Mouse (Mus musculus) heart, postnatal 25 days (tissue): Measurements from ENCODE around the gene Tlr2. TPM values are rescaled to one million over a fixed set of nuclear protein-coding genes. Genes with fewer than 3 reads are reported as not detected.
"Not testable (repeated sequence)": the region's sequence is repeated elsewhere in the genome, so short reads cannot be mapped to it uniquely, and the experiment has no call there.

Experiments used
- DNase-seq: peaks from one replicate; pipeline ENCODE4 v3.0.0; 2022; ENCODE audit warnings: low spot score
- intact Hi-C: fragments of 180-260 bp; cut with DNase I; formaldehyde crosslinking; loops from one replicate; pipeline ENCODE4 v1.15.1; 2025
- total RNA-seq, 2 experiments: library from RNA; stranded (reverse); gene quantifications; 2 replicates each; pipeline ENCODE4 v1.2.3; 2021

The Tlr2 gene
- 1 to 10 TPM; 2.1 to 2.8 TPM for total RNA-seq

DNA sequence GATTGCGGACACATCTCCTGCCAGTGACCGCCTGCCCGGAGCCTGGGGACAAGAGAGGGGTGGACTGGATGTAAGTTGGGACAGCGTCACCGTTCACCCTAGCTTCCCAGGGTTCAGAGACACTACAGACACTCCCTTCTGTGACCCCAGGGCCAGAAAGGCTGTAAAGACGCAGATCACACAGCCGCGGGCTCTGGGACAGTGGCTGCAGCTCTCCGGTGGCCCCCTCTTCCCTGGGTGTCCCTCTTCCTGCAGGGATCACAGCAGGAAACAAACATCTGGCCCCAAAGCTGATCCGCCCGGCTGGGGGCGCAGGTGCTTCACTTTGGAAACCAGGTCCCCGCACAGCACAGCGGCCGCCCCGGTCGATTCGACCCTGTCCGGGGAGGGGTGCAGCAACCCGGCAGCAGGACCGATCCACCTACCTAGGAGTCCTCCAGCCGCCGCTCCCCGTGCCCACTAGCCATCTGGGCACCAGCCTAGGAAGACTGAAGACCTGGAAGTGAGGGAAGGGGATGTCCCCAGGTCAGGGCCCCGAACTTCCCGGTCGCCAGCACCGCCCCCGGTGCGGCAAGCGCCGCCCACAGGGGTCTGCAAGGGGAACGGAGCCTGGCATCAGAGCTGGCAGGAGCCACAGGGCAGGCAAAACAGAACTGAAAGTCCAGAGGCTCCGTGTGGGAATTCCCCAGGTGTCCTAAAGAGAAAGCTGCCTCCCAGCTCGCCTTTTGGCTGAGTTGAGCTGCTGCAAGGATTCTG, at the start of gene Tlr2:
Gene Tlr2 (minus strand): TSS at position 673 of the 756 bp plus-strand sequence.
- DNase-seq: peak; percentile 67
- intact Hi-C loops: loop anchor here (1.0 to 10.0 kb wide), 2 partner anchors 58 to 314 kb away; partner anchors contain the start of gene Mnd1

DNA sequence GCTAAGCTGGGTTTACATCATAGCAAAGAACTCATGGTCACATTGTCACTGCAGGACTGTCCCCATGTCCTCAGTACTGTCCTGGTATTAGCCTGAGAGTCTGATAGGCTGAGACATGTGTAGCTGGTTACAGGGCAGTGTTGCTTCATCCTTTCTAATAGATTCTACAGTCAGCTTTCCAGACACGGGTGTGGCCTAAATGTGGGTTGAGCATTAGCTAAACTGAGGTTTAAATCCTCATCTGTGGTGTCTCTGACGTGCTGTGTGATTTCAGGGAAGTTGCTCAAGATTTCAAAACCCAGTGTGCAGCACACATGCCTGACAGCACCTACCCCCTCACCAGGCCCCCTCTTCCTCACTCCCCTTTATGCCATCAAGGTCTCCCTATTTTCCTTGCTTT, 43.6 kb upstream of the Tlr2 start:
- intact Hi-C loops: no loop called here
- DNase-seq: no peak

GRCm38 (mm10) chr3:83879261-83880050, 37.9 kb upstream of the Tlr2 start:
- intact Hi-C loops: not testable (repeated sequence)

GRCm38 (mm10) chr3:83878801-83879200, 37.2 kb upstream of the Tlr2 start:
- intact Hi-C loops: no loop called here

More at GRCm38 (mm10) chr3:83879261-83880050, 37.9 kb upstream of the Tlr2 start:
- DNase-seq: not testable (repeated sequence)

DNA sequence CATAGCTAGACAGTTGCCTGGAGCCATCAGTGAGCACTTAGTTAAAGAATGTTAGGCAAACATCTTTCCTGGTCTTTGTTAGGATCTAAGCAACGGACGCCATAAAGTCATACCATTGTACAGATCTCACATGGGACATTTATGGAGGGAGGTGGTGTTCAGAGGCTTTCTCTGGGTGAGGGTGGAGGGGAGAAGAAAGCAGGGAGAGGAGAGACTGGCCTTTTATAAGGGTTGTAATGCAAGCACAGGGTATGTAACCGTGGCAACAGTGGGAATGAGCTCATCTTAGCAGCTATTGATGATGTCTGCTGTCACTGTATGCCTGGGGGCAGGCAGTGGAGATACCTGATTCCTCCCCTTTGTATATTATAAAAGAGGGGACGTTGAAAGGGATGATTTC, 34.7 kb upstream of the Tlr2 start:
- intact Hi-C loops: no loop called here

More at GRCm38 (mm10) chr3:83878801-83879200, 37.2 kb upstream of the Tlr2 start:
- DNase-seq: no peak

GRCm38 (mm10) chr3:83875078-83875477, 33.5 kb upstream of the Tlr2 start:
- intact Hi-C loops: not testable (repeated sequence)

More for the DNA sequence above, 34.7 kb upstream of the Tlr2 start:
- no peak for DNase-seq

DNA sequence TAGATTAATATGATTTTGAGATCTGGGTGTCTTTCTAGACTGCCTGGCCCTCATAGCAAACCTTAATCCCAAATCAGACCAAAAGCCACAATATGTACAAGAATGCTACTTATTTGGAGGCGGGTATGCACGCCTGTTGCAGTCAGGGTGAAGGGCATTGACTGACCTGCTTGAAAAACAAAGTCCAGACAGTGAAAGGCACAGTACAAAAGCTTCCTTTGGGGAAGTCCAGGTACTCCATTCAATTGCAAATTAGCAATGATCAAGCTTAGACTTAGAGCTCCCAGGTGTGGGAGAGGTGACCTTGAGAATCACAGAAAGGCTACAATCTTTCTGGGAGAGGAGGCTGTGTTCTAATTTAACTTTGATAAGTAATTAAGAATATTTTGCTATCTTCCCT, 31.3 kb upstream of the Tlr2 start:
- intact Hi-C loops: not testable (repeated sequence)

More at GRCm38 (mm10) chr3:83875078-83875477, 33.5 kb upstream of the Tlr2 start:
- not testable (repeated sequence) for DNase-seq

GRCm38 (mm10) chr3:83871962-83872361, 30.4 kb upstream of the Tlr2 start:
- DNase-seq, intact Hi-C loops: not testable (repeated sequence)

More for the DNA sequence above, 31.3 kb upstream of the Tlr2 start:
- DNase-seq: not testable (repeated sequence)

DNA sequence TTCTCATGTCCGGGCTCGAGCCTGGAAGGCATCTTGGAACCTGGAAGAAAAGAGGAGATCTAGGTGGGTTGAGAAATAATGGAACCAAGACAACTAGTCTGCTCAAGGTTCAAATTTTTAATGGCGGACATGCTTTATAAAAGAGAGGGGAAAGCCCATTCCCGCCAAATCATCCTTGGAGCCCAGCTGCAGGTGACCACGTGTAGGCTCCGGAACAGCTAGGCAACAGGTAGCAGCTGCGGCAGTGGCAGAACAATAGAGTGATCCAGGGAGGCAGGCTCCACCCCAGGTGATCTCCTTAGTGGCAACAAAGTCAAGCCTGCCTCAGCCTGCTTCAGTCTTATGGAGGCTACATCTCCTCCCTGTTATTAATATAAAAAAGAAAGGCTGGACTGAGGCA, 30.0 kb upstream of the Tlr2 start:
- intact Hi-C loops, DNase-seq: not testable (repeated sequence)

DNA sequence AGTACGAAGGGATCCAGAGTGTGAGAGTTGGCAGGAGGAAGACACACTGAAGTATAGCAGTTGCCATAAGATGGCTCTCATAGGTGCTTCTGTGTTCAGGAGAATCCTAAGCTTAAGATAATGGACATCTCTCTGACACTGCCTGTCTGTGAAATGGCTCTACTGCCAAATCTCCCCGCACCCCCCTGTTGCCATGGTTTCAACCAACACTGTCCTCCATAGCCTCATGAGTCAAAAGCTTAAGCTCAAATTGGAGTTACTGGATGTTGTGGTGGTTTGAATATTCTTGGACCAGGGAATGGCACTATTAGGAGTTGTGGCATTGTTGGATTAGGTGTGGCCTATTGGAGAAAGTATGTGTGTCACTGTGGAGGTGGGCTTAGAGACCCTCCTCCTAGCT, 28.2 kb upstream of the Tlr2 start:
- intact Hi-C loops: no loop called here
- DNase-seq: no peak

- DNase-seq, intact Hi-C loops: not testable (repeated sequence)
These were observed 25.5 kb upstream of the Tlr2 start for GRCm38 (mm10) chr3:83867026-83867425.

- intact Hi-C loops: no loop called here
- no peak for DNase-seq
These were observed 23.6 kb upstream of the Tlr2 start for GRCm38 (mm10) chr3:83865216-83865615.

GRCm38 (mm10) chr3:83864064-83864548, 22.5 kb upstream of the Tlr2 start:
- intact Hi-C loops: no loop called here
- DNase-seq: no peak

DNA sequence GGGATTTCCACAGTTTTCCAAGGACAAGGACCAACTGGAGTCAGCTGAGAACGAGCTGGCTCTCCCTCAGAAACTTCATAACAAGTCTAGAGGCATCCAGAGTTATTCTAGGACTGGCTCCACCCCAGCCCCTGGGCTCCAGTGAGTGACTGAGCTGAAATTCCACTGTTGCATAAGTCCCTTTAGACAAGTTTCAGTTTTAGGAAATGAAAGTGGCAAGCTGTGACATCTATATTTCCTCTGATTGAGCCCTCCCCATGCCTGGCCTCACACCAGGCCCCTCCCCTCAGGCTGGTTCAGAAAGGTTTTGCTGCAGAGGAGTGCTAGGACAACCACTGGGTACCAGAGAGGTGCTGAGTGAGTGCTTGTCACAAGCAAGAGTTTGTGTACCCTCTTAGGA, 21.4 kb upstream of the Tlr2 start:
- DNase-seq: peak; percentile 84
- intact Hi-C loops: no loop called here

- intact Hi-C loops: no loop called here
- DNase-seq: no peak
These were observed 18.0 kb upstream of the Tlr2 start for GRCm38 (mm10) chr3:83859595-83859994.

GRCm38 (mm10) chr3:83859071-83859470, 17.5 kb upstream of the Tlr2 start:
- no peak for DNase-seq

DNA sequence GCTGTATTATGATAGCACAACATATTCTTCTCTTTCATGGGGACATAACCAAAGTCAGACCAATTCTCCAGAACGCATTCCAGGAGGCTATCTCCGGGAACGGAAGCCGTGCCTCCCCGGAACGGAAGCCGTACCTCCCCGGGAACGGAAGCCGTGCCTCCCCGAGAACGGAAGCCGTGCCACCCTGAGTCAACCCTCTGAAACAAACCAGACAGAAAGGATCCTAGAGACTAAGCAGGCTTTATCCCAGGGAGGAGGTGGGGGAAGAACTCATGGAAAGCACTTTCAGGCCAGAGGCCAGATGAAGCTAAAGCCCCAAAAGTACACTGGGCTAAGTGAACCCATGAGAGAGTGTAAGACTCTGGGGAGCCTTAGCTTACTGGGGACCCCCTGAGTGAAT, 16.1 kb upstream of the Tlr2 start:
- intact Hi-C loops: no loop called here

More at GRCm38 (mm10) chr3:83859071-83859470, 17.5 kb upstream of the Tlr2 start:
- intact Hi-C loops: no loop called here

DNA sequence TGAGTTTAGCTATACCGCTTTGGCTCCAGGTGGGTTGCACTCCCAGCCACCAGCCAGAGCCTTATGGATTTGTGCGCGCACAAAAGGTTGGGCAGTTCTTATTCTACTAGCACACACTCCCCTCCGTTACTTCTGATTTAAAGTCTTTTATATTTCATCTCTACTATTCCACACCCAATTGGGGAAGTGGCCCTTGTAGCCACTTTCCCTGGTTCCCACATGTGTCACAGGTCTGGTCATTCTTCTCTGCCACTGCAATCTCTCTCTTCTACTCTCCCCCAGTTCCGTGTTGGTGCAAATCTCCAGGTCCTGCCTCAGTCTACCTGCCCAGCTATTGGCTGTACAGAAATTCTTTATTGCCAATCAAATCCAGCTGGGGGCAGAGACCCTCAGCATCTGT, 14.1 kb upstream of the Tlr2 start:
- intact Hi-C loops: no loop called here
- no peak for DNase-seq

More for the DNA sequence above, 16.1 kb upstream of the Tlr2 start:
- DNase-seq: no peak

DNA sequence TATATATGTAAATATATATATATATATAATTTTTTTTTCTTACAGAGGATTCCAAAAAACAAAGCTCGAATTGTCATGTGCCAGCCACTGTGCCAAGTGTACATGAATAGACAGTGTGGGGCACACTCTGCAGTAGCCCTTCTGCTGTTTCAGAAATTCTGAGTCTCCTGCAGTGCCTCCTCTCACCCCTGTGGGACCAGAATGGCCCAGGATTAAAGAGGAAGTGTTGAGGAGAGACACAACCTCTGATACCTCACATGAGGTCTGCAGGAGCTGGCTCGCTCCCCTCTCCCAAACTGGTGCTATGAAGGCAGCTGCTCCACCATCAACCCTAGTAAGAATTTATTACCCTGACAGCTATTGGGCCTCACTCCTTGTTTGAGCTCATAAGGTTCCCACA, 7.8 kb upstream of the Tlr2 start:
- intact Hi-C loops: loop anchor here (10.0 kb wide), 1 partner anchor 305 kb away; the partner anchor contains the start of gene Mnd1
- no peak for DNase-seq

GRCm38 (mm10) chr3:83844766-83845520, 3.4 kb upstream of the Tlr2 start:
- no peak for DNase-seq

More at GRCm38 (mm10) chr3:83844766-83845520, 3.4 kb upstream of the Tlr2 start:
- intact Hi-C loops: loop anchor here (10.0 kb wide), 1 partner anchor 310 kb away; the partner anchor contains the start of gene Mnd1
